Mouse (Mus musculus) cerebellum, adult 11-12 months (tissue): ENCODE results near the gene Polr3h.
A peak's percentile ranks its signal among the peaks of the same experiment; 100 is the strongest.
"Not testable (repeated sequence)": the region's sequence is repeated elsewhere in the genome, so short reads cannot be mapped to it uniquely, and the experiment has no call there.

Experiments used
- DNase-seq: peaks from one replicate; pipeline ENCODE4 v3.0.0; 2022

Gene Polr3h

DNA sequence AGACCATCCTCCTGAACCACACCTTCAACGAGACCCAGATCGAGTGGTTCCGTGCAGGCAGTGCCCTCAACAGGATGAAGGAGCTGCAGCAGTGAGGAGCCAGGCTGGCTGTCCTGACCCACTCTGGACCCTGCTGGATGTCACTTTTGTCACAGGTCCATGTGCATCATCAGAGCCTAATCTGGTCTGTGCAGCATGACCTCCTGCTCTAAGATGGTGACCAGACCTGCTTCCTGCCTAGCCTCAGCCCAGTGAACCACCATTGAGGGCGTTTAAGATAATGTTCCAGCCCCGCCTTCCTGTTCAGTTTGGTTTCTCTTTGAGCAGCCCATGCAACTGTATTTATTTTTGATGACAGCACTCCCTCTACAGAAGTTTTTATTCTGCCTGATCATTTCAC is 11.4 kb downstream of the Polr3h start:
- DNase-seq: no peak

DNA sequence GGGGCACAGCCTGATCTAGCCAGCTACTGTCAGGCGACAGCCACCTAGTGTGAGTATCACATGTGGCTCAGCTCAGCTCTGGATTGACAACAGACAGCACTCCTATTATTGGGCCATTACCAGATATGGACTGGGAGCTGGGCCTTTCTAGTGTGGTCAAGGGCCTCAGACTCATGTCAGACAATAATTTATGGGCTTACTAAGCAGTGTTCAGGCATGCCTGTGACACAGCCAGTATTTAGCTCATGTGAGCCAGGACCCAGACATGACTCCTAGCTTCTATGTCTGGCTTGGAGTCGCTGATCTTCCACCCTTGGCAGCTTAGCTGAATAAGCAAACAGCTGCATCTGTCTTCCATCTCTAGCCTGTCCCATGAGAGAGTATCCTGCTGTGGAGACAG is 13.5 kb downstream of the Polr3h start:
- no peak for DNase-seq

DNA sequence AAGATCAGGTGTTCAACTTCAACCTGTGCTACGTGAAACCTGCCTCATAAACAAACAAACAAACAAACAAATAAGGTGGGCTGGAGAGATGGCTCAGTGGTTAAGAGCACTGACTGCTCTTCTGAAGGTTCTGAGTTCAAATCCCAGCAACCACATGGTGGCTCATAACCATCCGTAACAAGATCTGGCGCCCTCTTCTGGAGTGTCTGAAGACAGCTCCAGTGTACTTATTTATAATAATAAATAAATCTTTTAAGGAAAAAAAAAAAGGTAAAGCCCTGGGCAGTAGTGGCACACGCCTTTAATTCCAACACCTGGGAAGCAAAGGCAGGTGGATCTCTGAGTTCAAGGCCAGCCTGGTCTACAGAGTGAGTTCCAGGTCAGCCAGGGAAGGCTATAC is 17.3 kb downstream of the Polr3h start:
- DNase-seq: not testable (repeated sequence)

DNA sequence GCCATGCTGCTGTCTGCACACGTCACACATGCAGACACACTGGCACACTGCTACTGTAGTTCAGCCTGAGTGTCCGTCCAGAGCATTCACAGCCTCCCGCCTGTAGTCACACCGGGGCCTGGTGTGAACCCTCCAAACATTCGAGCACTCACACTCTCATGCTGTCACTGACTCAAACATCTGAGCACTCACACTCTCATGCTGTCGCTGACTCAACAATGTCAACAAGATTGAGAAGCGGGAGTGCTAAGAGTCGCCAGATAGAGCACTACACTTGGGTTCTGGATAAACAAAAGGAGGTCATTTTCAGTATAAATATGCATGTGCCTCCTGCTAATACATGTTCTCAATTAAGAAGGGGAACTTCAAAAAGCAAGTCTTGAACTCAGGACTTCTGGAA is 18.1 kb downstream of the Polr3h start:
- no peak for DNase-seq

DNA sequence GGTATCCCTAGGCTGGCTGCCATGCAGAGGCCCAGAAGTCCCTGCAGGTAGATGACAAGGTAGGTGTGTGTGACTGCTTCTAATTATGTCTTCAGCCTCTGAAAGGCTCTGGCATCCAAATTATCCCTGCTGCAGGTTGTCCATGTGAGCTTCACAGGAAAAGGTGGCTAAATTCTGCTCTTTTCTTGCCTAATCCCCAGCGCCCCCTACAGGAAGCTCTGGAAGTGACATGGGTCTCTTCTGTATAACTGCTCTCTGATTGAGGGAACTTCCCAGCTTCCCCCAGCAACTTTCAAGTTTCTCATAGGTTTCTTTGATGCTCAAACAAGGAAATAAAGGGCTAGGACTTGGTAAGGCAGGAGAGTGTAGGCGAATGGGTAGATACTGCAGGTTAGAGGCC is 21.1 kb downstream of the Polr3h start:
- DNase-seq: peak; percentile 61

DNA sequence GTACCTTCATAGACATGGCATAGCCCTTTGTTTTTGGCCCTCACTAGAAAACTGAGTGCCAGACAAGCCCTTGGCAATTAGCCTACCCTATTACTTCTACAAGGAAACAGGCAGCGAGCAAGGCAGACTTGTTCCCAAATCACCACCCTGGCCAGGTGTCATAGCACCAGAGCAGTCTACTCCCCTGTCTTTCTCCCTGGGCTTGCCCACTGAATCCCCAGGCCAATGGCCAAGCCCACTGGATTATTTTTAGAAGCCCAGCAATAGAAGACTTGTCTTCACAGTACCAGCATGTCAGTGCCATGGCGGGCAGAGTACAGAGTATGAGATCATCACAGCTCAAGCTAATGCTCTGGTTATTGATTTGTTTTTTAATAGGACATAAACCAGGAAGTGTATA is 27.3 kb downstream of the Polr3h start:
- peak; percentile 61 for DNase-seq

DNA sequence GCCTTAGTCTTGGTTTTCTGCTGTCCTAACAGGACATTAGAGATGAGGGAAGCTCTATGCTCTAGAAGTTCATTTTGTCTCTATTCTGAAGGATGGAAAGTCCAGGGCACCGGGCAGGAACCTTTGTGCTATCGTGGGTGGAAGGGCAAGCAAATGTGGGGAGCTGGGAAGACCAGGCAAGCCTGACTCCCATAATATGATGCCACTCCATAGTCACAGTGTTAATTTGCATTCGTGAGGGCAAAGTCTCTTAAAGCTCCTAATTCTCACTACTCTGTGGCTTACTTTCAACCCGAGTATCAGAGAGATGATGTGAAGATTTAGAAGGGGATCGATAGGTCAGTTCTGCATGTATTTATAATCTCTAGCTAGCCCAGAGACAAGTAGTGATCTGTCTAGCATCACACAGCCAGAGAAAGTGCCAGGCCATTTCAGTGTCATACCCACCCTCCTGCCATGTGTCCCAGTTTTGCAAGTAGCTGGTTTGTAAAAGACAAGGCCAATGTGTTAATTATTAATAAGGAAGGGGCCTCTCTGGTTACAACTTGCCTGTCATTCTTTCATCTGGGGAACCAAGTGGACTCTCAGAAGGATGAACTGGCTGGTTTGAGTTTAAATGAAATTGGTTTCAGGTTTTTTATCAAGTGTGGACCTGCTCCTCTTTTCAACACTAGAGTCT is 28.3 kb downstream of the Polr3h start:
- DNase-seq: no peak

DNA sequence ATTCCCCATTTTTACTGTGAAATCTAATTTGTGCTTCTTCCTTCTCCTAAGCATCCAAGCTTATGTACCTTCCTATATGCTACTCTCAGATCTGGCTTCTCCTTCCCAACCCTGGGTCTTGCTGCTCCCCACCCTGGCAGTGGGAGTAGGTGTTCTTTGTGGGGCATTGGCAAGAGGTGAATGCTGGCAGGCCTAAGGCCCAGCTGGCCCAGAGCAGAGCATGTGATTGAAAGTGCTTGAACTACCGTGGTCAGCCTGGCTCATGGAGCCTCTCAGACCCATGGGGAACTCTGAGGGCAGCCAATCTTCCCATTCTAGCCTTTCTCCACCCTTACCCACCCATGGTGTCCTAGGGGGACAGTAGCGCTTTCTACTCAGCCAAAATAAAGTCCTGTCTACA is 29.6 kb downstream of the Polr3h start:
- no peak for DNase-seq

DNA sequence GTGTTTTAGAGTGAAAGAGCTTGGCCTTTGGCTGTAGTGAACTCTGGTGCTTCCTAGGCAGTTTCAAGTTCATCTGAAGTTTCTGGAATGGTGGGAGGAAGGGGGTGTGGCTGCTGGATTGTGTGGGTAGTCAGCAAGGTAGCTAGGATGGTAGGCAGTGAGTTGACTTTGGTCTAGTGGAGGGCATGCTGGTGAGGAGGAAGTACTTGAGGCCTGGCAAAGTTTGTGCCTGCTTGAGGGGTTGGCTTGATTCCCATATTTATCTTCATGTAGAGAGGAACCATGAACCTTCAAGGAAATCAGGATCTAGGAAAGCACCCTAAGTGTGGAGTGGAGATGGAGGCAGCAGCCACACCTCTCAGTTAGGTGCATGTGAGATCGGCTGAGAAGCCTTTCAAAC is 32.0 kb downstream of the Polr3h start:
- no peak for DNase-seq

DNA sequence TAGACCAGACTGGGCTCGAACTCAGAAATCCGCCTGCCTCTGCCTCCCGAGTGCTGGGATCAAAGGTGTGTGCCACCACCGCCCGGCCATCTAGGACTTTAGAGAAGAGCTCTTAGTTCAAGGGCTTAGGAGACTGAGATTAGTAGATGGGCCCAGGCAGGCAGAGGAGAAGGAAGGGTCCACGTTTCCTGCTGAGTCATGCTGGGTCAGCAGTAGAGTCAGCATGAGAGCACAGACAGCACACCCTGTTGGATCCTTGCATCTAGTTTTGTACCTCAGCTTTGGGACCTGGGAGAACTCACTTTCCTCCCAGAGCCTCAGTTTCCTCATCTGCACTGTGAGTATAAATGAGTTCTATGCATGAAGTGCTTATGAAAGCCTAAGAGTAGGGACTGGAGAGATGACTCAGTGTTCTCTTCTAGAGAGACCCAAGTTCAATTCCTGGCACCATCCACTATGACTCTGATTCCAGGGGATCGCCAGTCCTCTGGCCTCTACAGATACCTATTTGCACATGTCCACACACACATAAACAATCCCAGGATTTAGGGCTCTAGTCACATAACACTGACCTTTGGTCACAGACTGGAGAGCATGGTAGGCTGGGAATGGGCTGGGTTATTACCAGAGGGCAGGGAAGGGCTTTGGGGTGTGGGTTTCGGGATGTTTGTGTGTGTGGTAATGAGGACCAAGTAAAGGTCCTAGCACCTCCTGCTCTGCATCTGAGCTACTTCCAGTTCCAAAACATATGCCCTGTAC is 34.0 kb downstream of the Polr3h start:
- DNase-seq: no peak

DNA sequence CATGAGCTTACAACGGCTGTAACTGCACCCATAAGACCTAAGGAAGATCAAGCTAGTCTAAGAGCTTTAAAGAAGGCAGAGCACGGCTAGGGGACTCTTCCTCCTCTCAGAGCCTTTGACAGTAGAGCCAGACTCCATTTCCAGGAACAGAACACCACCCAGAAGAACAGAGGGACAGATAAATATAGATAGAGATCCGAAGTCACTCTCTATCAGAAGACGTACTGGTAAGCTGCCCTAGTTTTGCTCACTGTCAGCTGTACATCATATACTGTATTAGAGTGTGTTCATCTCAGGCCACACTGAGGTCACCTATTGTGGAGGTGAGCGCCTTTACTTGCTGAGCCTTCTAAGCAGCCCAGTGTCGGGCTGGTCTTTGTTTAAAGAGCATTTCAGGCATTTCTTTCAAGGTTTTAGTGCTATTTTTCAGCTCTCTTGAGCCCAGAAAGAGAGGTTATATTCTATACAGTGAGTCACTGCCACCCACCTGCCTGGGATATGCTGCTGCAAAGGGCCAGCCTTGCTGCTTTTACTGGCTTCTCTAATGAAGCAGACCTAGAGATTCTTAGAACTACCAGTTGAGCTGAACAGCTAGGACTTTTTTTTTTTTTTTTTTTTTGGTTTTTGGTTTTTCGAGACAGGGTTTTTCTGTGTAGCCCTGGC is 34.8 kb downstream of the Polr3h start:
- no peak for DNase-seq

DNA sequence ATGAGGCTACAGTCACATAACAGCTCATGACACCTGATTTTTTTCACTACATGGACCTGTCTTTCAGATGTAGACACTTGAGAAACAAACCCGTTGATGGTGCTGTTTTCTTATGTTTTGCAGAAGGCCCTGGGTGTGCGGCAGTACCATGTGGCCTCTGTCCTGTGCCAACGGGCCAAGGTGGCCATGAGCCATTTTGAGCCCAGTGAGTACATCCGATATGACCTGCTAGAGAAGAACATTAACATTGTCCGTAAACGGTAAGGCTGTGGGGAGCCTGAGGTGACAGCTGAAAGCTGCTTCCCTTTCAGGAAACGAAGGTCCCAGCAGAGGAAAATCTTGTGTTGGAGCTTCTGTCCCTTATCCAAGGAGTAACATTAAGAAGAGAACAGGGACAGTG is 36.9 kb downstream of the Polr3h start:
- peak; percentile 83 for DNase-seq

DNA sequence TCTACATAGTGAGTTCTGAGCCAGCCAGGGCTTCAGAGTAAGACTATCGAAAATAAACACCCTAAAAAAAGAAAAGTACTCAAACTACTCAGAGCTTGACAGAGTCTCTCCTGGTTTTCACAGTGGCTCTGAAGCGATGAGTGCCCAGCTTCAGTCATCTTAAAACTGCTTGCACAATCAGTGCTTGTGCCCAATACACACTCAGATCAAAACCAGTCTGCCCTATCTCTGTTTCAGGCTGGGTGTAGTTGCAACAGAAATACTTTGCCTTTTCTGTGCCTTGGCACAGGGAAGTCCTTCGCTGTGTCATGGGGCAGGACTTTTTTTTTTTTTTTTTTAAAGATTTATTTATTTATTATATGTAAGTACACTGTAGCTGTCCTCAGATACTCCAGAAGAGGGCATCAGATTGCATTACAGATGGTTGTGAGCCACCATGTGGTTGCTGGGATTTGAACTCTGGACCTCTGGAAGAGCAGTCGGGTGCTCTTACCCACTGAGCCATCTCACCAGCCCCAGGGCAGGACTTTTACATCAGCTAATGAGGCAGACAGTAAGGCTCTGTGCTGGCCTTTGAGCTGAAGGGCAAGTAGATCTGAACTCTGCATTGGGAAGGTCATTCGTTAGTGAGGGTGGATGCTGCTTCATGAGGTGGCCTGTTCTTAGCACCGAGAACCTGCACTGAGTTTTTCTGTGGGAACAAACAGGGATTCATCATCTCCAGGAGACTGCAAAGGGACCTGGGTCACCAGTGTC is 39.1 kb downstream of the Polr3h start:
- DNase-seq: no peak

DNA sequence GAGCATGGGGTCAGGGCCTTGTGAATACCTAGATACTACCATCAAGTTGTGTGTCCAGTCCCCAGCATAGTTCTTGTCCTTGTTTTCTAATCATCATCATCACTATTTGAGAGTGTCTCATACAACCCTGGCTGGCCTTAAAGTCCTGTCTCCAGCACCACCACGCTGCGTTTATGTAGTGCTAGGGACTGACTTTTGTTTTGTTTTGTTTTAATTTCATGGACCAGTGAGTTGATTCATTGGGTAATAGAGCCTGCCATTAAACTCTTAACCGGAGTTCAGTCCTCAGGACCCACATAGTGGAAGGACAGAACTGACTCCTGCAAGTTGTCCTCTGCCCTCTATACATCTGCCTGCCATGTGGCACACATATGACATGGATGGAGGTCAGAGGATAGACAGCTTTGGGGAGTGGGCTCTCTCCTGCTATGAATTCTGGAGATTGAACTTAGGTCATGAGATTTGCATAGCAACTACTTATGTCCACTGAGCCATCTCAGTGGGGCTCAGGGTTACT is 40.6 kb downstream of the Polr3h start:
- no peak for DNase-seq

DNA sequence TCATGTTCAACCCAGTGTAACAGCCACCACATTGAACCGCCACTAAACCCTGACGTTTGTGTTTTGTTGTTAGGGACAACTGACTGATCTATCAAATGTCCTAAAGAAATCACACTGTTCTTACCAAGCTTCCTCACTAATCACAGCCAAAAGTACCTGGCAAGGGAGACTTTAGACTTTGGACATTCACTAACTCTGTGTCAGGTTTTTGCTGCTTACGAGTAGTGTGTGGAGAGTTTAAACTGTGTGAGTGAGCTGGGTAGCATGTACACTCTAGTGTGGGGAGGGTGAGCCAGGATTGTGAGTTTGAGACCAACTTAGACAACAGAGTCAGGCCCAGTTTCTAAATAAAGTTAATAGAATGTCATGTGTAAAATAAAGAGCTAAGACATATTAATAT is 43.7 kb downstream of the Polr3h start:
- DNase-seq: no peak

DNA sequence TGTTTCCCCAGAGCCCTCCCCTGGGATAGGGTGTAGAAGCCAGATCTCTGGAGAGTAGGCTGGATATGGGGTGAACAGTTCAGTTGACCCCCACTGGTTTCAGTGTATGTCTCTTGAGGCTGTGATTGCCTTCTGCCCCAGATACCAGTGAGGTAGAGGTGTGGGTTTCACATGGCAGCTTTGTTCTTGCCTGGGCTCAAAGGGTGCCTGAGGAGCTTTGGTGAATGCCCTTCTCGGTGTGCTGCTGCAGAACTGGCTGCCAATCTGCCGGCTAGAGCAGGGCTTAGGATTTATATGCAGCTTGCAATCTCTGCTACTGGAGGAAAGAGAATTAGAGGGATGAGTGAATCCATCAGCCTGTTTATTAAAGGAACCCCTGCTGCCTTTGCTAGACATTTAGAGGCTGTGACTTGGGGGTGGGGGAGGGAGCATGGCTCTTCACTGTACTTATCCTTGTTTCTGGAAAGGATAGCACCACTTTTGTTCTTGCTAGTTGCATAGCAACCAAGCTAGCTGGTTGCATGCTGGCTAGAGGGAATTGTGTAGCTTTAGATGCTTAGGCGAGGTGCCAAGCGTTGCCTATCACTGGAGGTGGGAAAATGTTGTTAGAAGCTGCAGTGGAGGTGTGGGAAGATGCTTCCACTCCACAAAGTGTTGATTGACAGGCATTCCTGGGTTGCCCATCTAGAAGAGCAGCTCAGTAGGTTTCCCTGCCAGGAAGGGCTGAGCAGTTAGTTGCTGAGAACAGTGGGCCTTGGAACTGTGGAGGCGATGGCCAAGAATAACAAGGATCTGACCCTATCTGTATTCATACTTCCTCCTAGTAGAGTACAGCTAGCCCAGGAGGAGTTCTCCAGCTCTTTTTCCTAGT is 46.3 kb downstream of the Polr3h start:
- no peak for DNase-seq

DNA sequence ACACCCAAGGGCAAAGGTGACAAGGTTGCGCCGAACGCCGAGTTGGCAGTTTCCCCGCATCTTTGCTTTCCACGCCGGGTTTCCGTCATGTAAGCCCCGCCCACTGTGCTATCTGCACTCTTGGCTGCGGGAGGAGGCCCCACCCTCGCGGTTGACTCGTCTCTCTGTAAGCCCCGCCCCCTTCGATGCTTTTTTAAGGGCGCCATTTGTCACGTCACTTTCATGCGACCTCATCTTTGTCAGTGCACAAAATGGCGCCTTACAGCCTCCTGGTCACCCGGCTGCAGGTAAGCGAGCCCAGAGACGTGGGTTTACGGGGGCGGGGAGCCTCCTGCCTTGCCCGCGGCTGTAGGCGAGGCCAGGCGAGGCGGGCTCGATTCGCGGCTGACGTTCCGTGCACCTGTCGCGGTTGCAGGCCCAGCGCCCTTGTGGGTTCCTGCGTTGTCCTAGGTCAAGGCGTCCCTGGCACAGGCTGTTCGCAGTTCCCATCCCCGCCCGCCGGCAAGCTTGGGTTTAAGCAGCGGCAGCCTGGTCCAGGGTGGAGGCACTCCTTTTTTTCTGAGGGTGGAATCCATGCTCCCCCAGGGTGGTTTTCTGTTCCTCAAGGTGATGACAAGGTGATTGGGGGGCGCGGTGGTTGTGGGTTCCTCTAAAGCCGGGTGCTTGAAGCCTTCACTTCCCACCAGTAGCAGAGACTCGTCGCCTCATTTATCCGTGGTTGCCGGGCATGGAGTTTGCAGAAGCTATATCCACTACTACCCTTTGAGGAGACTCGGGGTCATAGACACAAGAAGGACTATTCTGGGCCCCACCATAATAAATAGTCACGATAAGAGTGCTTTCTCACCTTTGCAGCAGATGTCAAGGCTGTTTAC is 53.5 kb downstream of the Polr3h start, which contains the start of gene Aco2:
TSS of gene Aco2 (plus strand) at position 48 of the 875 bp plus-strand sequence.
- DNase-seq: peak; percentile 99

DNA sequence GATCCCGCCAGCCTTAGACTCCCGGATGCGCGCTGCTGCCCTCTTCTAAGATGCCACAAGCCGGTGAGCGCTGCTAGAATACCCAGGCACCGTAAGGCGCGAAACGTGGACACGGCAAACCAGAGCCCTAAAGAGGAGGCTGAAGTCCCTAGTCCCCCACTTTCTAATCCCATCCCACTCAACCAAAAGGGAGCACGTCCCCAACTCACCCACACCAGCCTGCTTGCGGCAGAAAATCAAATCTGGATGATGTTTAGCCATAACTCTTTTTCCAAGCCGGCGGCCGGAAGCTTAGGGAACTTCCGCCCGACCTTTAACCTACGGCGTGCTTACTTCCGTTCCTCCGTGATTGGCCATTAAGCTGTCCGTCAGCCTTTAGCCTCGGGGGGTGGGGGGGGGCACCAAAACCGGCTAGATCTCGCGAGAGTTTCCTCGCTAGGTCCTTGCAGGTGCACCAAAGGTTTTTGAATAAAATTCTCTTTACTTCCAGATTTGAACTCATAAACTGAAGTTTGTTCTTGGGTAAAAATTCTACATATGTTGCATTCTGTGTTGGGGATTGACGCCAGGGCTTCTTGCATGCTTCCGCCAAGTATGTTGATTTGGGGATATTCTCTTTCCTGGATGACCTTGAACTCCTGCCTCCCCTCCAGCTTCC is 54.3 kb downstream of the Polr3h start, which contains the start of gene Phf5a:
TSS of gene Phf5a (minus strand) at position 308 of the 658 bp plus-strand sequence.
- DNase-seq: peak; percentile 83

DNA sequence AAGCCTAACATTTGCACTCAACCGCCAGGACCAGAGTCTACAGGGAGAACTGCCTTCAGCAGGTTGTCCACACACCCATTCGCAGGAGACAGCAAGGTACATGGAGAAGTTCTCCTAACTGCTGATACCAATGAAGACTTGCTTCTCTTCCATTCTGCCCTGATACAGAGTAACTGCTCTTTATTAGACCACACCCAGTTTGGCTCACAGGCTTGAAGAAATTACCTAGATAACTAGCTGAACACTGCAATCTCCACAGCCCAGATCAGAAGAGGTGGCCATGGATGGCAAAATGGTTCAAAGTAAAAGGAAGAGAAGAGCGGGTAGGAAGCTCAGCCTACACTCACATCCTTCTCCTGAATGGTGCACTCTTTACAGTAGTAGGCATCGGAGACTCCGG is 56.1 kb downstream of the Polr3h start:
- DNase-seq: no peak

DNA sequence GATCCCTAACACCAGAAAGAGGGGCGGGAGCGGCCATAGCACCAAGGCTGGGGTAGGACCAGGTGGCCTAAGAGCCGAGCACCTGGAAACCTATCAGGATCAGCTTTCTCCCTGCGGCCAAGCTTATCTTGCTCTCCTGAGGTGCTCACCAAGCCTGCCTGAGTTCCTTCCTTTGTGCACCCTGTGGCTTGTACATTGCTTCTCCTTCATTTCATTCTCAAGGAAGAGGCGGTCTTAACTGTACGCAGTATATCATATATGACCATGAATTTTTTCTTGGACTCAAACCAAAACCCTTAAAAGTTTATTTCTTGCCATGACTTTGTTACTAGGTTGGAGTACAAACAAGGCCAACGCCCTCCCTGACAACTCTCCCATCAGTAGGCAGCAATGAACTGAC is 61.8 kb downstream of the Polr3h start:
- DNase-seq: no peak
